Comparison of ENCODE assay signal across 13 mouse cellular contexts in genomic region chr5:21491469-21491868, GRCm38 (mm10). TPM values are rescaled to one million over a fixed set of nuclear protein-coding genes. Genes with fewer than 3 reads are reported as not detected.
"Had no signal": no experiment of that assay in that cellular context is flagged by ENCODE, and none has a peak within 500 bp of the region (broad histone marks: within the 10 kb centered on the region; RNA-seq: fewer than 3 reads in every experiment).

No protein-coding gene starts in this region.

- DNase-seq: kidney, adult 8-10 months; kidney, postnatal 25 days; lung, embryonic 14.5 days; lung, postnatal 10 days; lung, postnatal 4 days; thymus, postnatal 4 days had no signal

- H3K27me3 ChIP-seq: limb, embryonic 15.5 days; liver, embryonic 12.5 days; midbrain, embryonic 12.5 days had no signal

- H3K9me3 ChIP-seq: limb, embryonic 15.5 days; liver, embryonic 12.5 days; midbrain, embryonic 12.5 days had no signal

- H3K27ac ChIP-seq: left cerebral cortex, adult 2 months; limb, embryonic 15.5 days; liver, embryonic 12.5 days; midbrain, embryonic 12.5 days; stomach, postnatal 0 days had no signal

- H3K4me2 ChIP-seq: limb, embryonic 15.5 days; liver, embryonic 12.5 days; lung, embryonic 14.5 days; midbrain, embryonic 12.5 days had no signal

- H3K36me3 ChIP-seq: limb, embryonic 15.5 days; liver, embryonic 12.5 days; midbrain, embryonic 12.5 days had no signal

- H3K4me3 ChIP-seq: left cerebral cortex, adult 2 months; limb, embryonic 15.5 days; liver, embryonic 12.5 days; midbrain, embryonic 12.5 days had no signal

- H3K9ac ChIP-seq: limb, embryonic 15.5 days; liver, embryonic 12.5 days; lung, embryonic 14.5 days; midbrain, embryonic 12.5 days had no signal

- ATAC-seq: liver, embryonic 12.5 days had no signal

- H3K4me1 ChIP-seq: liver, embryonic 12.5 days had no signal

RNA-seq across cellular contexts. Expression of gene Lrrc17, which starts 51.9 kb away (rescaled TPM):
- total RNA-seq: megakaryocyte, adult 5-6 weeks; neutrophil, adult 5-6 weeks had no signal
